Mouse (Mus musculus): Measurements from ENCODE around the gene Sppl2b. TPM values are rescaled to one million over a fixed set of nuclear protein-coding genes. Genes with fewer than 3 reads are reported as not detected.

Gene Sppl2b
- total RNA-seq, 4 experiments from 2014 or later, result 11.1 to 15.9 (median 14.4) TPM

DNA sequence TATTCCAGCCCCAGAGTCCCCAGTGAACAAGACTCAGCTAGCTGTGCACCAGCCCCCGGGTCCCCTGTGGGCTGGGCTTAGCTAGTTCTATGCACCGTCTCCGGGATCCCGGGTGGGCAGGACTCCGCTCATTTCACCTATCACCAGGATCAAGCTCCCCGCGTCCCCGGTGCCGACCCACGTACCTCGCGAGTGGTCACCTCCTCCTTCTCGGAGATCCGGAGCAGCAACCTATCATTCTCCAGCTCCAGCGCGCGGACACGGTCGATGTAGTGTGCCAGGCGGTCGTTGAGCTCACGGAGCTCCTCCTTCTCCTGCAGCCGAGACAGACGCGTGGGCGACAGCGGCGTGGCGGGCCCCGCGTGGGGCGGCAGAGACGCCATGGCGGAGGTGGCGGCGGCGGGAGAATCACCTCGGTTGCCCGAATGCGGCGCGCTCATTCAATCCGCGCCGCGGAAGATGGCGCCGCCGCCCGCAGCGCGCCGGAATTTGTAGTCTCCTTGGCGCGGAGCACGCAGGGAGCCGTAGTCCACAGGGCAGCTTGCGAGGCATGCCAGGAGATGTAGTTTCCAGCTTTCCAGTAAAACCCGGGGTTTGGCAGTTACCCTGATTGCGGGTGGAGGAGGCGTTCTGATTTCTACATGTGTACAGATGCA, 62.8 kb downstream of the Sppl2b start, which contains the start of gene Lmnb2:
TSS of gene Lmnb2 (minus strand) at position 467 of the 656 bp plus-strand sequence.
- DNase-seq (ENCODE audit: low spot score), result peak; percentile 57

Small RNAs within 50 kb of the gene (microRNA-seq; reads per million reads assigned to microRNA genes)
- gene Mir1982, result 1.7 reads per million

Other genes with a start within 250 kb of the Sppl2b start
- gene Gm49322, start 249.3 kb upstream of the Sppl2b start, total RNA-seq (2022), result under 1 TPM; 0.17 to 0.57 (median 0.30) TPM
- gene Csnk1g2, start 232.4 kb upstream of the Sppl2b start, total RNA-seq (2022), result 100 to 1,000 TPM; 119 to 132 (median 122) TPM
- gene Btbd2, start 198.2 kb upstream of the Sppl2b start, total RNA-seq (2022), result 10 to 100 TPM; 44.0 to 52.5 (median 48.5) TPM
- 100 to 1,000 TPM; 197 to 243 (median 216) TPM for gene Mknk2, start 177.2 kb upstream of the Sppl2b start, total RNA-seq (2022)
- 1 to 10 TPM; 3.8 to 6.0 (median 5.4) TPM for gene Mob3a, start 153.3 kb upstream of the Sppl2b start, total RNA-seq (2022)
- gene Izumo4, start 153.1 kb upstream of the Sppl2b start, total RNA-seq (2022), result 1 to 10 TPM; 2.2 to 5.3 (median 3.6) TPM
- 10 to 100 TPM; 41.2 to 44.5 (median 43.4) TPM for gene Ap3d1, start 113.0 kb upstream of the Sppl2b start, total RNA-seq (2022)
- gene Dot1l, start 100.1 kb upstream of the Sppl2b start, total RNA-seq (2022), result 10 to 100 TPM; 13.3 to 24.1 (median 19.8) TPM
- gene Sf3a2, start 57.1 kb upstream of the Sppl2b start, total RNA-seq (2022), result 10 to 100 TPM; 25.0 to 33.0 (median 31.5) TPM
- gene Plekhj1, start 56.6 kb upstream of the Sppl2b start, total RNA-seq (2022), result 10 to 100 TPM; 29.8 to 37.4 (median 32.7) TPM
- under 1 TPM; 0.14 to 0.50 (median 0.20) TPM for gene Amh, start 50.0 kb upstream of the Sppl2b start, total RNA-seq (2022)
- gene Jsrp1, start 41.8 kb upstream of the Sppl2b start, total RNA-seq (2022), result 1 to 10 TPM in 1 of 4 experiments, under 1 TPM in 3; 0.47 to 1.6 (median 0.75) TPM
- gene Oaz1, start 28.6 kb upstream of the Sppl2b start, total RNA-seq (2022), result 1,000 to 10,000 TPM in 2 of 4 experiments, 100 to 1,000 TPM in 2; 848 to 1,083 (median 963) TPM
- 10 to 100 TPM in 3 of 4 experiments, 1 to 10 TPM in 1; 7.8 to 14.0 (median 12.6) TPM for gene Lingo3, start 11.2 kb upstream of the Sppl2b start, total RNA-seq (2022)
- 10 to 100 TPM; 23.3 to 32.5 (median 25.0) TPM for gene Lsm7, start 66 bp upstream of the Sppl2b start, total RNA-seq (2022)
- not detected for gene Tmprss9, start 16.6 kb downstream of the Sppl2b start, total RNA-seq (2022)
- gene Timm13, start 45.7 kb downstream of the Sppl2b start, total RNA-seq (2022), result 100 to 1,000 TPM; 117 to 135 (median 123) TPM
- 1 to 10 TPM; 3.5 to 6.3 (median 4.8) TPM for gene Lmnb2, start 63.0 kb downstream of the Sppl2b start, total RNA-seq (2022)
- gene Gadd45b, start 74.8 kb downstream of the Sppl2b start, total RNA-seq (2022), result 10 to 100 TPM in 2 of 4 experiments, 1 to 10 TPM in 2; 5.0 to 18.1 (median 12.0) TPM
- gene Gng7, start 159.7 kb downstream of the Sppl2b start, total RNA-seq (2022), result 1 to 10 TPM; 1.0 to 1.7 (median 1.5) TPM
- under 1 TPM in 1 of 4 experiments, not detected in 3; 0.44 TPM for gene Diras1, start 170.4 kb downstream of the Sppl2b start, total RNA-seq (2022)
- 10 to 100 TPM; 12.1 to 14.1 (median 12.7) TPM for gene Slc39a3, start 182.2 kb downstream of the Sppl2b start, total RNA-seq (2022)
- 100 to 1,000 TPM in 2 of 4 experiments, 10 to 100 TPM in 2; 92.0 to 102 (median 99.4) TPM for gene Sgta, start 204.9 kb downstream of the Sppl2b start, total RNA-seq (2022)
- gene Thop1, start 214.8 kb downstream of the Sppl2b start, total RNA-seq (2022), result 10 to 100 TPM; 12.3 to 14.9 (median 13.2) TPM
- under 1 TPM in 3 of 4 experiments, not detected in 1; 0.14 to 0.53 (median 0.27) TPM for gene Creb3l3, start 243.6 kb downstream of the Sppl2b start, total RNA-seq (2022)

All from heart, adult 8-10 months (tissue).